Mouse (Mus musculus) heart, adult 11 months (tissue): ENCODE results near the gene Gm2237.
"Not testable (repeated sequence)": the region's sequence is repeated elsewhere in the genome, so short reads cannot be mapped to it uniquely, and the experiment has no call there.

Experiments
- DNase-seq: peaks from one replicate; pipeline ENCODE4 v3.0.0; 2022

The Gm2237 gene

GRCm38 (mm10) chr14:19584804-19585667 lies at the start of gene Gm2237:
Gene Gm2237, minus strand, starts transcription at chr14:19585135.
- peak; percentile 98 for DNase-seq

DNA sequence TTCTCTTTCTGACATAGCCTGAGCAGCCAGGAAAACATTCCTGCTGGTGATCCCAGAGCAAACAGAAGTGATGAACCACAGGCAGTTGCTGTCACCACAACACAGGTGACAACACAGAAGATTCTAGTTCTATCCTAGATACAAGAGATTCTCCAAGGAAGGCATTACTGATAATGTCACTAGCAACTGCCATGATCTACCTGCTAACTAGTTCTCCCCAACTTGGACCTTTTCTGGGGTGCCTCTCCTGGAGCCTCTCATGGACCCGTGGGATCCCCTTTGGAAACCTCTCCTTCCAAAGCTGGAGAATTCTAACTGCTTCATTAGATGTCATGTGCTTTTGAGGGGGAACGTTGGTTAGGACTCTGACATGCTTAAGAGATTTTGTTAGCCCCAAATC lies 17.5 kb upstream of the Gm2237 start, which contains the start of gene Gm5458:
Gene Gm5458 (minus strand): TSS at position 101 of the 400 bp plus-strand sequence.
- DNase-seq, result not testable (repeated sequence)

DNA sequence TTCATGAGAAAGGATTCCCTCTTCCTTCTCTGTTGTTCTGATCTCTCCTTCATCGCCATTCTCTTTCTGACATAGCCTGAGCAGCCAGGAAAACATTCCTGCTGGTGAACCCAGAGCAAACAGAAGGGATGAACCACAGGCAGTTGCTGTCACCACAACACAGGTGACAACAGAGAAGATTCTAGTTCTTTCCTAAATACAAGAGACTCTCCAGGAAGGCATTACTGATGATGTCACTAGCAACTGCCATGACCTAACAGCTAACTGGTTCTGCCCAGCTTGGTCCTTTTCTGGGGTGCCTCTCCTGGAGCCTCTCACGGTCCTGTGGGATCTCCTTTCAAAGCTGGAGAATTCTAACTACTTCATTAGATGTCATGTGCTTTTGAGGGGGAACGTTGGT lies 35.1 kb downstream of the Gm2237 start, which contains the start of gene Gm2244:
Gene Gm2244 (minus strand): TSS at position 101 of the 400 bp plus-strand sequence.
- not testable (repeated sequence) for DNase-seq
